Mouse (Mus musculus) neural tube, embryonic 14.5 days (tissue): Measurements from ENCODE around the gene Defb45. TPM values are rescaled to one million over a fixed set of nuclear protein-coding genes. Genes with fewer than 3 reads are reported as not detected.

Experiments used
- ATAC-seq: fragments of 200-750 bp; cut with Nextera tagmentation; 2 replicates; pipeline ENCODE4 v1.8.0; 2017; ENCODE audit warnings: low read depth, mild to moderate bottlenecking, moderate TSS enrichment, moderate library complexity
- H3K27ac ChIP-seq: fragments of 300-500 bp; sonication (generic); 2 replicates; pipeline ENCODE4 v1.5.1; 2014; ENCODE audit warnings: low read depth, mild to moderate bottlenecking, control low read depth, low read length, moderate library complexity, mixed read lengths
- H3K27me3 ChIP-seq: fragments of 300-500 bp; sonication (generic); 2 replicates; pipeline ENCODE4 v1.6.1; 2014; ENCODE audit warnings: low read length; ENCODE audit not compliant: control insufficient read depth, insufficient read depth
- H3K36me3 ChIP-seq: fragments of 300-500 bp; sonication (generic); 2 replicates; pipeline ENCODE4 v1.6.1; 2014; ENCODE audit warnings: low read length, mixed read lengths; ENCODE audit not compliant: control insufficient read depth, insufficient read depth
- H3K4me1 ChIP-seq: fragments of 300-500 bp; sonication (generic); 2 replicates; pipeline ENCODE4 v1.6.1; 2014; ENCODE audit warnings: low read length; ENCODE audit not compliant: control insufficient read depth, insufficient read depth
- H3K4me2 ChIP-seq: fragments of 300-500 bp; sonication (generic); 2 replicates; pipeline ENCODE4 v1.6.1; 2014; ENCODE audit warnings: mild to moderate bottlenecking, low read depth, low read length, control low read depth
- H3K4me3 ChIP-seq: fragments of 300-500 bp; sonication (generic); 2 replicates; pipeline ENCODE4 v1.5.1; 2014; ENCODE audit warnings: low read depth, low read length, control low read depth, mixed read lengths
- H3K9ac ChIP-seq: fragments of 300-500 bp; sonication (generic); replicated peaks from 2 replicates; pipeline ENCODE4 v1.6.1; 2014; ENCODE audit warnings: low read depth, mild to moderate bottlenecking, control low read depth, low read length, mixed read lengths
- H3K9me3 ChIP-seq: fragments of 300-500 bp; sonication (generic); 2 replicates; pipeline ENCODE4 v1.6.1; 2016; ENCODE audit warnings: low read length; ENCODE audit not compliant: control insufficient read depth
- WGBS: fragments of 180-500 bp; shearing (Covaris S2); extraction: QIAGEN DNeasy Blood & Tissue Kit; methylation state at CpG from one replicate; pipeline ENCODE4 v1.1.7; 2014; 5-methylcytosine and 5-hydroxymethylcytosine counted together
- polyA plus RNA-seq: library from polyadenylated mRNA; unstranded; fragments of >200 nt; fragmentation: Nextera tagmentation; extraction: Ambion mirVana; gene quantifications from 2 replicates; pipeline ENCODE4 v1.2.1, GENCODE M21; 2014

Gene Defb45
- not detected in 2 replicates for polyA plus RNA-seq

DNA sequence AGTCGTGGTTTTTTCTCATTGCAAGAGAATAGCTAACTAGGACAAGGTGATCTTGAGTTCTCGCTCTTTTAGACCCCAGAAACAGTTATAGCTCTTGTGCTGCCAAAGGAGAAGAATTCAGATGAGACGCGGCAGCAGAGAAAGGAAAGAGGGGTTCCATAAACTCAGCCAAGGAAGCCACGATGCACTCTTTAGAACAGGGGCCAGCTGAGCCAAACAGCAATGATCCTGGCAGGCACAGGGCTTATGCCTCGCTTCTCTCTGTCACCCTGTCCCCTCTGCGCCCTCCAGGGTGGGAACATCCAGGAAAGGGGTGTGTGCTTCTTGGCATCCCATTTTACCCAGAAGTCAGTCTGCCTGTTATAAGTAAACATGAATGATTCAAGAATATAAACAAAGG, at the start of gene Defb45:
TSS of gene Defb45 (minus strand) at position 101 of the 400 bp plus-strand sequence.
- WGBS: 73% methylated on average over 7 of the region's 7 CpGs
- Histone ChIP-seq H3K4me1 (no peaks in the 10 kb centered on the region), H3K4me2 (no peak within 1 kb of the TSS), H3K4me3 (no peak within 1 kb of the TSS), H3K27ac (no peak within 1 kb of the TSS), H3K9ac (no peak within 1 kb of the TSS), H3K27me3 (no peaks in the 10 kb centered on the region), H3K9me3 (no peaks in the 10 kb centered on the region), H3K36me3 (no peaks in the 10 kb centered on the region)
- no peak for ATAC-seq

- no peak overlapping the region for H3K9ac ChIP-seq
- no peaks in the 10 kb centered on the region for H3K4me1 ChIP-seq
- 12% methylated on average over 11 of the region's 11 CpGs for WGBS
- H3K4me3 ChIP-seq: no peak overlapping the region
- no peaks in the 10 kb centered on the region for H3K27me3 ChIP-seq
- H3K27ac ChIP-seq: no peak overlapping the region
- no peak overlapping the region for H3K4me2 ChIP-seq
- no peak for ATAC-seq
- H3K9me3 ChIP-seq: no peaks in the 10 kb centered on the region
- no peaks in the 10 kb centered on the region for H3K36me3 ChIP-seq
Observed at GRCm38 (mm10) chr2:152639406-152640113, 40.4 kb upstream of the Defb45 start.

- Histone ChIP-seq H3K27ac (no peak overlapping the region), H3K9me3 (no peaks in the 10 kb centered on the region), H3K36me3 (no peaks in the 10 kb centered on the region), H3K27me3 (no peaks in the 10 kb centered on the region), H3K9ac (no peak overlapping the region), H3K4me3 (no peak overlapping the region), H3K4me2 (no peak overlapping the region), H3K4me1 (no peaks in the 10 kb centered on the region)
- no peak for ATAC-seq
- 54% methylated on average over 6 of the region's 6 CpGs for WGBS
Observed at GRCm38 (mm10) chr2:152638865-152639264, 39.7 kb upstream of the Defb45 start.

DNA sequence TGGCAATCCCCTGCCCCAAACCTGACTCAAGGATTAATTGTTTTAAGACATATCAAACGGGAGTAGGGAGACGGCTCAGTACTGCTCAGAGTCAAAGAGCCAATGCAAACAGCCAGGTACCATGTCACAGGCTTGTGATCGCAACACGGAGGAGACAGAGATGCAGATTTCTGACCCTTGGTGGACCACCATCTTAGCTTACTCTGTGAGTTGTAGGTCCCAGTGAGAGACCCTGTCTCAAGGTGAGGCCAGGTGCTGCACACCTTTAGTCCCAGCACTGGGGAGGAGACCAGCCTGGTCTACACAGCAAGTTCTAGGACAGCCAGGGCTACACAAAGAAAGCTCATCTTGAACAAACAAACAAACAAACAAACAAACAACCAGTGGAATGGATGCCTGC, 38.2 kb upstream of the Defb45 start:
- ATAC-seq: no peak
- Histone ChIP-seq H3K36me3 (no peaks in the 10 kb centered on the region), H3K27me3 (no peaks in the 10 kb centered on the region), H3K27ac (no peak overlapping the region), H3K4me2 (no peak overlapping the region), H3K4me3 (no peak overlapping the region), H3K9me3 (no peaks in the 10 kb centered on the region), H3K9ac (no peak overlapping the region), H3K4me1 (no peaks in the 10 kb centered on the region)
- 90% methylated on average over 4 of the region's 4 CpGs for WGBS

- Histone ChIP-seq H3K9ac (no peak overlapping the region), H3K27me3 (no peaks in the 10 kb centered on the region), H3K36me3 (no peaks in the 10 kb centered on the region), H3K4me3 (no peak overlapping the region), H3K9me3 (no peaks in the 10 kb centered on the region), H3K4me1 (no peaks in the 10 kb centered on the region), H3K27ac (no peak overlapping the region), H3K4me2 (no peak overlapping the region)
- ATAC-seq: no peak
- WGBS: 81% methylated on average over 6 of the region's 6 CpGs
Observed at GRCm38 (mm10) chr2:152637006-152637322, 37.8 kb upstream of the Defb45 start.

DNA sequence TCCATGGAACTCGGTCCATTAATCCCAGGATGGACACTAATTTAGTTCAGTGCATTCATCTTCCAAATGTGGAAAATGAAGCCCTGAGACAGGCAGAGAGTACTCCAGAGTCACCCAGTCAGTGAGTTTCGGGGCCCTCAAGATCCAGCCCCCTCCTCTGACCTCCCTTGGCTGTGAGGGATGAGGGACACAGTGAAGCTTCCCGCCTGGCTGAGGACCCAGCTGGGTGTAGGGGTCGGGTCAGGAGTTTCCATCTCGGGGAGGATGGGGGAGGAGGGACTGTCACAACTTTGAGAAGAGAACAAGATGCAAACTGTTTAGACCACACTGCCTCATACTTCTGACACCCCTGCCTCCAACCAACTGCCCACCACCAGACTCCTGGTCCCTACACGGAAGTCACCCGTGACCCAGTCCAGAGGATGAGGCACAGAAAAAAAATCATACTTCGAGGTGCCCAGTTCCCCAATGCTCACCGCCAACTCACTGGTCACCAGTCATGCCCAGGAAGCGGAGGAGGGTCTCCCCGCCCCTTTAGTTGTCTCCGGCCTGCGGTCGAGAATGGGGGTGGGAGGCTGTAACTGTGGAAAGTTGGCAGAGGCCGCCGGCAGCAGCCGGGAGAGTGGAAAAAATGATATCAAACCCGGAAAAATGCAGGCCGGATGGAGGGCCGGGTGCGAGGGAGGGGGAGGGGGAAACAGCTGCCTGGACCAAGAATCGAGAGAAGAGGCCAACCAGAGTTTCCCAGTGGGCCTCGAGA, 37.2 kb upstream of the Defb45 start:
- WGBS: 76% methylated on average over 23 of the region's 23 CpGs
- Histone ChIP-seq H3K9me3 (no peaks in the 10 kb centered on the region), H3K4me3 (no peak overlapping the region), H3K27ac (no peak overlapping the region), H3K27me3 (no peaks in the 10 kb centered on the region), H3K36me3 (no peaks in the 10 kb centered on the region), H3K4me2 (no peak overlapping the region), H3K9ac (no peak overlapping the region), H3K4me1 (no peaks in the 10 kb centered on the region)
- no peak for ATAC-seq

GRCm38 (mm10) chr2:152634311-152634710, 35.1 kb upstream of the Defb45 start:
- WGBS: 74% methylated on average over 29 of the region's 29 CpGs
- Histone ChIP-seq H3K4me3 (no peak overlapping the region), H3K4me1 (no peaks in the 10 kb centered on the region), H3K27me3 (no peaks in the 10 kb centered on the region), H3K9ac (no peak overlapping the region), H3K27ac (no peak overlapping the region), H3K36me3 (no peaks in the 10 kb centered on the region), H3K9me3 (no peaks in the 10 kb centered on the region), H3K4me2 (no peak overlapping the region)
- no peak for ATAC-seq

DNA sequence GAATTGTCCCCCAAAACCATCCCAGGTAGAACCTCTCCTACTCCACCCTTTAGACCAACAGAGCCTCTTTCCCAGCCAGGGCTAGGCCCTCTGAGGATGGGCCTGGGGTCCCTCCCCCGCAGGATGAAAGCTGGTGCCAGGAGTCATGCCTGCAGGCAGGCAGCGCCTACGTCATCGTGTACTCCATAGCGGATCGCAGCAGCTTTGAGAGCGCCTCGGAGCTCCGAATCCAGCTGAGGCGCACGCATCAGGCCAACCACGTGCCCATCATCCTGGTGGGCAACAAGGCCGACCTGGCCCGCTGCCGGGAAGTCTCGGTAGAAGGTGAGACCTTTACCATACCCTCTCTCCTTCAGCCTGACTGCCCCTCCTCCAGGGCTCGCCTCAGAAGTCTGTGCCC, 34.1 kb upstream of the Defb45 start:
- no peaks in the 10 kb centered on the region for H3K36me3 ChIP-seq
- H3K27ac ChIP-seq: no peak overlapping the region
- peak; percentile 21; the same call in 1 of the 2 replicates for ATAC-seq
- H3K4me2 ChIP-seq: 0 out of 2 replicates have a peak overlapping the region, but pooled peaks have one; percentile 7
- no peak overlapping the region for H3K9ac ChIP-seq
- H3K4me1 ChIP-seq: no peaks in the 10 kb centered on the region
- WGBS: 42% methylated on average over 17 of the region's 17 CpGs
- 0 out of 2 replicates have a peak, but pooled peaks cover under 1% of the 10 kb centered on the region for H3K27me3 ChIP-seq
- no peaks in the 10 kb centered on the region for H3K9me3 ChIP-seq
- H3K4me3 ChIP-seq: no peak overlapping the region

- Histone ChIP-seq H3K4me2 (no peak overlapping the region), H3K36me3 (no peaks in the 10 kb centered on the region), H3K4me1 (peaks cover 7% of the 10 kb centered on the region; the same call in 1 of the 2 replicates), H3K27me3 (peaks cover 15% of the 10 kb centered on the region; the same call in 1 of the 2 replicates), H3K9ac (no peak overlapping the region), H3K9me3 (no peaks in the 10 kb centered on the region), H3K27ac (no peak overlapping the region), H3K4me3 (no peak overlapping the region)
- no peak for ATAC-seq
- 93% methylated on average over 6 of the region's 6 CpGs for WGBS
Observed at GRCm38 (mm10) chr2:152629904-152630303, 30.7 kb upstream of the Defb45 start.
